In genomic region chr7:47077451-47077850, GRCm38 (mm10) we compare ENCODE assay signal across 8 mouse cellular contexts. TPM values are rescaled to one million over a fixed set of nuclear protein-coding genes. Genes with fewer than 3 reads are reported as not detected.
DNase-seq lines count a peak whose midpoint lies in the region; ATAC-seq and TF ChIP-seq lines count a peak whose summit lies in the region.
"Had no signal": no experiment of that assay in that cellular context is flagged by ENCODE, and none has a peak within 500 bp of the region (broad histone marks: within the 10 kb centered on the region; RNA-seq: fewer than 3 reads in every experiment).

No protein-coding gene starts in this region.

- H3K4me1 ChIP-seq in lung, embryonic 14.5 days (ENCODE audit: insufficient read depth), result peaks cover 19% of the 10 kb centered on the region

- no peaks in the 10 kb centered on the region for H3K27me3 ChIP-seq in lung, embryonic 14.5 days (ENCODE audit: insufficient read depth, low read length)
- H3K27me3 ChIP-seq: liver, embryonic 15.5 days had no signal

- TF ChIP-seq CTCF in lung, embryonic 14.5 days (IDR thresholded peaks at IDR 0.05; ENCODE audit: low read depth), result peak; percentile 47

- no peak overlapping the region for H3K4me3 ChIP-seq in lung, embryonic 14.5 days (ENCODE audit: low read depth, low read length)
- H3K4me3 ChIP-seq: liver, embryonic 15.5 days had no signal

- no peak overlapping the region for H3K9ac ChIP-seq in lung, embryonic 14.5 days
- H3K9ac ChIP-seq: liver, embryonic 15.5 days had no signal

- DNase-seq in kidney, postnatal 10 days, result peak; percentile 69
- no peak for DNase-seq in kidney, adult 8-10 months
- DNase-seq in ES-CJ7 (ENCODE audit: low read depth, low spot score), result peak; percentile 63
- peak; percentile 45 for DNase-seq in adipocyte (ENCODE audit: low spot score)
- peak; percentile 46 for DNase-seq in lung, embryonic 14.5 days
- no peak for DNase-seq in MN1 (ENCODE audit: low spot score)
- no peak for DNase-seq in layer of hippocampus, adult 11-12 months (ENCODE audit: low spot score)

- ATAC-seq in lung, embryonic 14.5 days (ENCODE audit: insufficient read depth), result no peak

- 59% methylated on average over 8 of the region's 8 CpGs for WGBS in lung, embryonic 14.5 days

- H3K27ac ChIP-seq in lung, embryonic 14.5 days (ENCODE audit: low read depth), result no peak overlapping the region
- H3K27ac ChIP-seq: liver, embryonic 15.5 days had no signal

- no peaks in the 10 kb centered on the region for H3K9me3 ChIP-seq in lung, embryonic 14.5 days (ENCODE audit: low read depth, low read length)
- H3K9me3 ChIP-seq: liver, embryonic 15.5 days had no signal

- no peaks in the 10 kb centered on the region for H3K36me3 ChIP-seq in lung, embryonic 14.5 days (ENCODE audit: insufficient read depth)
- H3K36me3 ChIP-seq: liver, embryonic 15.5 days had no signal

- H3K4me2 ChIP-seq in lung, embryonic 14.5 days, result no peak overlapping the region
- H3K4me2 ChIP-seq: liver, embryonic 15.5 days had no signal

RNA-seq across cellular contexts. Expression of gene Tmem86a, which starts 27.1 kb away (rescaled TPM):
- 31.9 and 32.1 TPM in 2 replicates for polyA plus RNA-seq in lung, embryonic 14.5 days (2014; fragmentation: Nextera tagmentation; extraction: Ambion mirVana)

RNA-seq across cellular contexts. Expression of gene Ptpn5, which starts 56.0 kb away (rescaled TPM):
- 6.9 and 7.0 TPM in 2 replicates for polyA plus RNA-seq in lung, embryonic 14.5 days (2014; fragmentation: Nextera tagmentation; extraction: Ambion mirVana)
- polyA plus RNA-seq: liver, embryonic 15.5 days had no signal

Comparison
In these comparisons a context has a peak if more than half of its experiments do, and no peak if none do; other contexts are left out.
1. DNase-seq: peak in kidney, postnatal 10 days (single experiment), ES-CJ7 (single experiment), adipocyte (single experiment) and lung, embryonic 14.5 days (single experiment); none in kidney, adult 8-10 months (0 of 2), MN1 (single experiment) and layer of hippocampus, adult 11-12 months (single experiment).